In genomic region chr13:106913125-106913736, GRCm38 (mm10) we compare ENCODE assay signal across 28 mouse cellular contexts. TPM values are rescaled to one million over a fixed set of nuclear protein-coding genes. Genes with fewer than 3 reads are reported as not detected.
DNase-seq lines count a peak whose midpoint lies in the region; ATAC-seq and TF ChIP-seq lines count a peak whose summit lies in the region.
"Had no signal": no experiment of that assay in that cellular context is flagged by ENCODE, and none has a peak within 500 bp of the region (broad histone marks: within the 10 kb centered on the region; RNA-seq: fewer than 3 reads in every experiment).

No protein-coding gene starts in this region.

- no peaks in the 10 kb centered on the region for H3K4me1 ChIP-seq in forebrain, embryonic 10.5 days
- no peaks in the 10 kb centered on the region for H3K4me1 ChIP-seq in forebrain, embryonic 16.5 days (replicated peaks; ENCODE audit: control insufficient read depth, insufficient read depth, low read length)
- peaks cover 3% of the 10 kb centered on the region in 2 experiments; a peak in 1 of 4 replicates for H3K4me1 ChIP-seq in MEL (ENCODE audit: control insufficient read depth in 1 of 2, insufficient read depth in 2 of 2, low read length in 2 of 2)
- peaks cover 30% of the 10 kb centered on the region for H3K4me1 ChIP-seq in liver, embryonic 13.5 days (replicated peaks)
- H3K4me1 ChIP-seq: embryonic facial prominence, embryonic 13.5 days; forebrain, embryonic 13.5 days; hindbrain, embryonic 10.5 days; limb, embryonic 15.5 days; neural tube, embryonic 15.5 days had no signal

- DNase-seq in forebrain, embryonic 10.5 days (ENCODE audit: extremely low spot score, low spot score): no peak
- DNase-seq in MEL (ENCODE audit: low read depth, low spot score): peak; percentile 66
- DNase-seq in liver, embryonic 13.5 days: peak; percentile 53
- no peak for DNase-seq in kidney, postnatal 10 days
- DNase-seq in kidney, adult 8-10 months: no peak
- DNase-seq: adrenal gland, postnatal 10 days; cerebellum, adult 18-20 months; cerebellum, postnatal 14 days; embryo, embryonic 11 days; gastrocnemius, postnatal 25 days; heart, adult 2 months; kidney, adult 11 months; left cerebral cortex, postnatal 4 days; thymus, adult 18-20 months; thymus, postnatal 36 days had no signal

- no peak for TF ChIP-seq CTCF in MEL (IDR thresholded peaks at IDR 0.05 in 2 of 3, conservative IDR thresholded peaks at IDR 0.05 in 1 of 3; ENCODE audit: control insufficient read depth in 1 of 3, insufficient read depth in 1 of 3, low read depth in 2 of 3, low read length in 3 of 3, poor library complexity in 1 of 3, severe bottlenecking in 1 of 3)

- H3K4me3 ChIP-seq in forebrain, embryonic 10.5 days: no peak overlapping the region
- no peak overlapping the region for H3K4me3 ChIP-seq in forebrain, embryonic 16.5 days (replicated peaks; ENCODE audit: low read length)
- no peak overlapping the region for H3K4me3 ChIP-seq in MEL (ENCODE audit: control insufficient read depth in 1 of 2, insufficient read depth in 1 of 2, low read depth in 2 of 2, low read length in 2 of 2)
- no peak overlapping the region for H3K4me3 ChIP-seq in liver, embryonic 13.5 days (replicated peaks)
- H3K4me3 ChIP-seq: embryonic facial prominence, embryonic 13.5 days; erythroblast, embryonic 14.5 days; forebrain, embryonic 13.5 days; heart, adult 2 months; hindbrain, embryonic 10.5 days; limb, embryonic 15.5 days; neural tube, embryonic 15.5 days had no signal

- no peak for ATAC-seq in forebrain, embryonic 16.5 days
- peak; percentile 79 for ATAC-seq in liver, embryonic 13.5 days (ENCODE audit: low read depth)
- peak; percentile 64 for ATAC-seq in megakaryocyte-erythroid progenitor cell, adult 5-6 weeks (replicated peaks; ENCODE audit: low FRiP score, low TSS enrichment, poor library complexity, severe bottlenecking)
- ATAC-seq: activated CD4-positive, CD25-positive, alpha-beta regulatory T cell, adult 4 months; forebrain, embryonic 13.5 days; hindbrain, embryonic 16.5 days had no signal

- H3K4me2 ChIP-seq in forebrain, embryonic 16.5 days (ENCODE audit: low read length): no peak overlapping the region
- H3K4me2 ChIP-seq in liver, embryonic 13.5 days: peak overlapping the region; percentile 29; the same call in 1 of the 2 replicates
- H3K4me2 ChIP-seq: embryonic facial prominence, embryonic 13.5 days; forebrain, embryonic 13.5 days; limb, embryonic 15.5 days; midbrain, embryonic 11.5 days; neural tube, embryonic 15.5 days had no signal

- H3K9me3 ChIP-seq in forebrain, embryonic 10.5 days: no peaks in the 10 kb centered on the region
- H3K9me3 ChIP-seq in forebrain, embryonic 16.5 days (ENCODE audit: control insufficient read depth, low read length): no peaks in the 10 kb centered on the region
- no peaks in the 10 kb centered on the region for H3K9me3 ChIP-seq in MEL (replicated peaks; ENCODE audit: insufficient read depth, low read length)
- no peaks in the 10 kb centered on the region for H3K9me3 ChIP-seq in liver, embryonic 13.5 days (replicated peaks)
- H3K9me3 ChIP-seq: embryonic facial prominence, embryonic 13.5 days; forebrain, embryonic 13.5 days; hindbrain, embryonic 10.5 days; limb, embryonic 15.5 days; neural tube, embryonic 15.5 days had no signal

- no peaks in the 10 kb centered on the region for H3K27me3 ChIP-seq in forebrain, embryonic 10.5 days (ENCODE audit: poor library complexity, severe bottlenecking)
- H3K27me3 ChIP-seq in forebrain, embryonic 16.5 days (replicated peaks; ENCODE audit: control insufficient read depth, insufficient read depth, low read length): no peaks in the 10 kb centered on the region
- H3K27me3 ChIP-seq in MEL (ENCODE audit: control insufficient read depth in 1 of 2, insufficient read depth in 2 of 2, low read length in 2 of 2): no peaks in the 10 kb centered on the region
- no peaks in the 10 kb centered on the region for H3K27me3 ChIP-seq in liver, embryonic 13.5 days
- H3K27me3 ChIP-seq: embryonic facial prominence, embryonic 13.5 days; forebrain, embryonic 13.5 days; limb, embryonic 15.5 days; neural tube, embryonic 15.5 days had no signal

- H3K9ac ChIP-seq in forebrain, embryonic 16.5 days (replicated peaks; ENCODE audit: low read depth, low read length): no peak overlapping the region
- no peak overlapping the region for H3K9ac ChIP-seq in MEL (ENCODE audit: control insufficient read depth, low read depth, low read length, poor library complexity, severe bottlenecking)
- no peak overlapping the region for H3K9ac ChIP-seq in liver, embryonic 13.5 days
- H3K9ac ChIP-seq: embryonic facial prominence, embryonic 13.5 days; forebrain, embryonic 13.5 days; limb, embryonic 15.5 days; neural tube, embryonic 15.5 days had no signal

- peaks cover 6% of the 10 kb centered on the region; the same call in 1 of the 2 replicates for H3K79me2 ChIP-seq in MEL (ENCODE audit: control insufficient read depth, insufficient read depth, low read length, poor library complexity)

- peak in 1 of 2 experiments; percentile 67; a peak in 3 of 4 replicates for TF ChIP-seq EP300 in MEL (IDR thresholded peaks at IDR 0.05; ENCODE audit: low read depth in 1 of 2, low read length in 2 of 2)

- TF ChIP-seq POLR2A in MEL (IDR thresholded peaks at IDR 0.05; ENCODE audit: control insufficient read depth in 1 of 2, insufficient read depth in 1 of 2, low read depth in 1 of 2, low read length in 2 of 2, poor library complexity in 1 of 2): no peak

- TF ChIP-seq RAD21 in MEL (IDR thresholded peaks at IDR 0.05; ENCODE audit: low read depth, low read length): no peak

- 0 out of 2 replicates have a peak overlapping the region, but pooled peaks have one; percentile 5 for H3K27ac ChIP-seq in forebrain, embryonic 10.5 days
- H3K27ac ChIP-seq in forebrain, embryonic 16.5 days (ENCODE audit: low read length): no peak overlapping the region
- peak overlapping the region; percentile 6; the same call in 1 of the 2 replicates for H3K27ac ChIP-seq in MEL (ENCODE audit: control insufficient read depth, low read depth, low read length)
- H3K27ac ChIP-seq in liver, embryonic 13.5 days: peak overlapping the region; percentile 83
- H3K27ac ChIP-seq: embryonic facial prominence, embryonic 13.5 days; forebrain, embryonic 13.5 days; heart, adult 2 months; hindbrain, embryonic 10.5 days; kidney, postnatal 0 days; limb, embryonic 15.5 days; macrophage; neural tube, embryonic 15.5 days had no signal

- peaks cover 51% of the 10 kb centered on the region for H3K36me3 ChIP-seq in forebrain, embryonic 10.5 days (replicated peaks)
- peaks cover 7% of the 10 kb centered on the region; the same call in 1 of the 2 replicates for H3K36me3 ChIP-seq in forebrain, embryonic 16.5 days (ENCODE audit: control insufficient read depth, insufficient read depth)
- peaks cover 13 to 23% of the 10 kb centered on the region in 2 experiments for H3K36me3 ChIP-seq in MEL (ENCODE audit: control insufficient read depth in 1 of 2, insufficient read depth in 2 of 2, low read length in 2 of 2)
- peaks cover 38% of the 10 kb centered on the region for H3K36me3 ChIP-seq in liver, embryonic 13.5 days

- 84% methylated on average over 3 of the region's 3 CpGs for WGBS in forebrain, embryonic 10.5 days
- 90% methylated on average over 3 of the region's 3 CpGs for WGBS in forebrain, embryonic 16.5 days
- WGBS in liver, embryonic 13.5 days (ENCODE audit: insufficient replicate concordance): 11% methylated on average over 3 of the region's 3 CpGs

TF ChIP-seq in MEL, 35 proteins besides CTCF, POLR2A, EP300 and RAD21:
- TF ChIP-seq USF2 (IDR thresholded peaks at IDR 0.05; ENCODE audit: borderline replicate concordance in 1 of 2, insufficient read depth in 1 of 2, low read depth in 1 of 2, low read length in 2 of 2) (no peak), GATA1 (IDR thresholded peaks at IDR 0.05; ENCODE audit: low read depth, low read length) (peak; percentile 49), MXI1 (IDR thresholded peaks at IDR 0.05; ENCODE audit: low read depth, low read length) (0 out of 2 replicates have a peak, but pooled peaks have one; percentile 23), POLR2AphosphoS2 (IDR thresholded peaks at IDR 0.05; ENCODE audit: low read length) (no peak), TAL1 (IDR thresholded peaks at IDR 0.05; ENCODE audit: low read length) (peak; percentile 73), TCF12 (IDR thresholded peaks at IDR 0.05; ENCODE audit: low read depth, low read length) (peak; percentile 72), SIN3A (IDR thresholded peaks at IDR 0.05; ENCODE audit: low read length) (0 out of 2 replicates have a peak, but pooled peaks have one; percentile 23)

RNA-seq across cellular contexts. Expression of gene Ipo11, which starts 23.5 kb away (rescaled TPM):
- polyA plus RNA-seq in forebrain, embryonic 10.5 days (2016; fragmentation: Nextera tagmentation; extraction: Ambion mirVana): 108 and 114 TPM in 2 replicates
- polyA plus RNA-seq in forebrain, embryonic 16.5 days (2015; fragmentation: Nextera tagmentation; extraction: Ambion mirVana): 44.9 and 48.2 TPM in 2 replicates
- total RNA-seq in MEL (2012; rRNA removed): 39.4 and 40.2 TPM in 2 replicates
- polyA plus RNA-seq in MEL (2012; ENCODE audit: insufficient read depth in 1 of 2, insufficient read length in 2 of 2, low read depth in 1 of 2, low replicate concordance in 2 of 2, missing spikeins in 1 of 2): 10 to 100 TPM in 1 of 2 experiments, not detected in 1; 37.2 TPM
- 40.7 and 46.7 TPM in 2 replicates for polyA plus RNA-seq in liver, embryonic 13.5 days (2015; fragmentation: Nextera tagmentation; extraction: Ambion mirVana)
- 62.4 and 67.1 TPM in 2 replicates for total RNA-seq in megakaryocyte-erythroid progenitor cell, adult 5-6 weeks (2014; fragmentation: Nextera tagmentation)
- 53.6 and 60.1 TPM in 2 replicates for total RNA-seq in megakaryocyte-erythroid progenitor cell, adult 5-6 weeks (2017)

RNA-seq across cellular contexts. Expression of gene Dimt1, which starts 33.7 kb away (rescaled TPM):
- 50.1 and 56.1 TPM in 2 replicates for polyA plus RNA-seq in forebrain, embryonic 10.5 days (2016; fragmentation: Nextera tagmentation; extraction: Ambion mirVana)
- 50.5 and 54.0 TPM in 2 replicates for polyA plus RNA-seq in forebrain, embryonic 16.5 days (2015; fragmentation: Nextera tagmentation; extraction: Ambion mirVana)
- 32.0 and 35.2 TPM in 2 replicates for total RNA-seq in MEL (2012; rRNA removed)
- 10 to 100 TPM in 1 of 2 experiments, not detected in 1; 49.1 TPM for polyA plus RNA-seq in MEL (2012; ENCODE audit: insufficient read depth in 1 of 2, insufficient read length in 2 of 2, low read depth in 1 of 2, low replicate concordance in 2 of 2, missing spikeins in 1 of 2)
- 23.9 and 27.7 TPM in 2 replicates for polyA plus RNA-seq in liver, embryonic 13.5 days (2015; fragmentation: Nextera tagmentation; extraction: Ambion mirVana)
- total RNA-seq in megakaryocyte-erythroid progenitor cell, adult 5-6 weeks (2014; fragmentation: Nextera tagmentation): 31.6 and 38.6 TPM in 2 replicates
- total RNA-seq in megakaryocyte-erythroid progenitor cell, adult 5-6 weeks (2017): 37.3 and 55.3 TPM in 2 replicates

Comparison
In these comparisons a context has a peak if more than half of its experiments do, and no peak if none do; other contexts are left out.
1. DNase-seq: peak in MEL (single experiment) and liver, embryonic 13.5 days (single experiment); none in forebrain, embryonic 10.5 days (single experiment), kidney, postnatal 10 days (single experiment) and kidney, adult 8-10 months (0 of 2).